Mouse (Mus musculus) olfactory bulb, adult 2 months (tissue): ENCODE data around the gene Prkra.

Source experiments
- CTCF ChIP-seq: fragments of 200-500 bp; IDR thresholded peaks from 2 replicates; pipeline ENCODE4 v1.5.1; 2012; ENCODE audit warnings: low read depth, mild to moderate bottlenecking, low read length, moderate library complexity; ENCODE audit not compliant: insufficient read depth
- POLR2A ChIP-seq: fragments of 200-500 bp; IDR thresholded peaks from 2 replicates; pipeline ENCODE4 v1.6.1; 2012; ENCODE audit warnings: mild to moderate bottlenecking, low read depth, low read length, moderate library complexity; ENCODE audit not compliant: insufficient read depth

DNA sequence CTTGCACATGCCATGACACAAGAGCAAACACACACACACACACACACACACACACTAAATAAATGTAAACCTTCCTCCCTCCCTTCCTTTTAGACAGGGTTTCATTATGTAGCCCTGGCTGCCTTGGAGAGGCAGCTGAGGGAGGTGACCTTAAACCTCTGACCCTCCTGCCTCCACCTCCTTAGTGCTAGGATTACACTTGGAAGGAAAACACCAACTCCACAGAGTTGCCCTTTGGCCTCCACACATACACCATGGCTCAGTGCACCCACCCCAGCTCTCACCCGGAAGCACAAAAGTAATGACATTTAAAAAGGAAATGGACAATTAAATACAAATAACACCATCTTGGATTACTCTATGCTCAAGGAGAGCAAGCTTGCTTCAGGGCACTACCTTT is 26.1 kb downstream of the Prkra start:
- no peak for TF ChIP-seq CTCF
- no peak for TF ChIP-seq POLR2A
